Mouse (Mus musculus): ENCODE measurements at regions not wholly inside any gene's neighbourhood (a gene's known extent, or its start where the extent isn't known, plus 50 kb on each side); places are given as distances from the start of the nearest gene placed in this dataset.

- 83% methylated on average over 1 of the region's 1 CpGs for WGBS
- H3K36me3 ChIP-seq (ENCODE audit: control insufficient read depth, insufficient read depth, low read length) = no peaks in the 10 kb centered on the region
- no peak for ATAC-seq (ENCODE audit: insufficient number of reproducible peaks, low FRiP score, low TSS enrichment, low read depth)
- DNase-seq (ENCODE audit: low spot score) = no peak
- H3K27ac ChIP-seq (replicated peaks; ENCODE audit: low read depth, low read length) = no peak overlapping the region
- H3K9ac ChIP-seq (ENCODE audit: low read length) = no peak overlapping the region
- no peaks in the 10 kb centered on the region for H3K27me3 ChIP-seq (ENCODE audit: control insufficient read depth, insufficient read depth, low read length)
- no peak overlapping the region for H3K4me2 ChIP-seq (ENCODE audit: low read depth, severe bottlenecking)
- H3K9me3 ChIP-seq (ENCODE audit: control insufficient read depth, low read length) = no peaks in the 10 kb centered on the region
- H3K4me1 ChIP-seq (ENCODE audit: control insufficient read depth, insufficient read depth, low read length) = no peaks in the 10 kb centered on the region
- no peak overlapping the region for H3K4me3 ChIP-seq (ENCODE audit: low read depth, low read length)
Measured at GRCm38 (mm10) chr12:36748345-36748744, 360.0 kb upstream of the Meox2 start.

- 88% methylated on average over 4 of the region's 4 CpGs for WGBS
- Histone ChIP-seq H3K9me3 (ENCODE audit: control insufficient read depth, low read length) (no peaks in the 10 kb centered on the region), H3K4me2 (ENCODE audit: low read depth, severe bottlenecking) (no peak overlapping the region), H3K36me3 (ENCODE audit: control insufficient read depth, insufficient read depth, low read length) (no peaks in the 10 kb centered on the region), H3K27ac (replicated peaks; ENCODE audit: low read depth, low read length) (no peak overlapping the region), H3K27me3 (ENCODE audit: control insufficient read depth, insufficient read depth, low read length) (no peaks in the 10 kb centered on the region), H3K9ac (ENCODE audit: low read length) (no peak overlapping the region), H3K4me3 (ENCODE audit: low read depth, low read length) (no peak overlapping the region), H3K4me1 (ENCODE audit: control insufficient read depth, insufficient read depth, low read length) (no peaks in the 10 kb centered on the region)
- DNase-seq (ENCODE audit: low spot score) (no peak), ATAC-seq (ENCODE audit: insufficient number of reproducible peaks, low FRiP score, low TSS enrichment, low read depth) (no peak)
Measured at GRCm38 (mm10) chr12:36765315-36766058, 342.9 kb upstream of the Meox2 start.

- 59% methylated on average over 1 of the region's 1 CpGs for WGBS
- Histone ChIP-seq H3K4me2 (ENCODE audit: low read depth, severe bottlenecking) (no peak overlapping the region), H3K4me1 (ENCODE audit: control insufficient read depth, insufficient read depth, low read length) (no peaks in the 10 kb centered on the region), H3K27ac (replicated peaks; ENCODE audit: low read depth, low read length) (no peak overlapping the region), H3K9me3 (ENCODE audit: control insufficient read depth, low read length) (no peaks in the 10 kb centered on the region), H3K27me3 (ENCODE audit: control insufficient read depth, insufficient read depth, low read length) (no peaks in the 10 kb centered on the region), H3K36me3 (ENCODE audit: control insufficient read depth, insufficient read depth, low read length) (no peaks in the 10 kb centered on the region), H3K4me3 (ENCODE audit: low read depth, low read length) (no peak overlapping the region), H3K9ac (ENCODE audit: low read length) (no peak overlapping the region)
- ATAC-seq (ENCODE audit: insufficient number of reproducible peaks, low FRiP score, low TSS enrichment, low read depth) = no peak
- no peak for DNase-seq (ENCODE audit: low spot score)
Measured at GRCm38 (mm10) chr12:36766167-36766566, 342.2 kb upstream of the Meox2 start.

GRCm38 (mm10) chr12:36780761-36781160 is 327.6 kb upstream of the Meox2 start:
- 93% methylated on average over 7 of the region's 7 CpGs for WGBS
- ATAC-seq (ENCODE audit: insufficient number of reproducible peaks, low FRiP score, low TSS enrichment, low read depth) (no peak), DNase-seq (ENCODE audit: low spot score) (no peak)
- H3K27me3 ChIP-seq (ENCODE audit: control insufficient read depth, insufficient read depth, low read length) = no peaks in the 10 kb centered on the region
- no peak overlapping the region for H3K9ac ChIP-seq (ENCODE audit: low read length)
- no peaks in the 10 kb centered on the region for H3K36me3 ChIP-seq (ENCODE audit: control insufficient read depth, insufficient read depth, low read length)
- no peak overlapping the region for H3K27ac ChIP-seq (replicated peaks; ENCODE audit: low read depth, low read length)
- H3K9me3 ChIP-seq (ENCODE audit: control insufficient read depth, low read length) = no peaks in the 10 kb centered on the region
- no peak overlapping the region for H3K4me2 ChIP-seq (ENCODE audit: low read depth, severe bottlenecking)
- H3K4me1 ChIP-seq (ENCODE audit: control insufficient read depth, insufficient read depth, low read length) = no peaks in the 10 kb centered on the region
- H3K4me3 ChIP-seq (ENCODE audit: low read depth, low read length) = no peak overlapping the region

- H3K4me3 ChIP-seq (ENCODE audit: low read depth, low read length) = no peak overlapping the region
- H3K4me2 ChIP-seq (ENCODE audit: low read depth, severe bottlenecking) = no peak overlapping the region
- H3K36me3 ChIP-seq (ENCODE audit: control insufficient read depth, insufficient read depth, low read length) = no peaks in the 10 kb centered on the region
- H3K9me3 ChIP-seq (ENCODE audit: control insufficient read depth, low read length) = no peaks in the 10 kb centered on the region
- H3K9ac ChIP-seq (ENCODE audit: low read length) = no peak overlapping the region
- peak overlapping the region; percentile 62; the same call in 1 of the 2 replicates for H3K27ac ChIP-seq (replicated peaks; ENCODE audit: low read depth, low read length)
- H3K4me1 ChIP-seq (ENCODE audit: control insufficient read depth, insufficient read depth, low read length) = peaks cover 11% of the 10 kb centered on the region; the same call in 1 of the 2 replicates
- 35% methylated on average over 2 of the region's 2 CpGs for WGBS
- DNase-seq (ENCODE audit: low spot score) (peak; percentile 37), ATAC-seq (ENCODE audit: insufficient number of reproducible peaks, low FRiP score, low TSS enrichment, low read depth) (no peak)
- H3K27me3 ChIP-seq (ENCODE audit: control insufficient read depth, insufficient read depth, low read length) = no peaks in the 10 kb centered on the region
Measured at GRCm38 (mm10) chr12:36790866-36791265, 317.5 kb upstream of the Meox2 start.

GRCm38 (mm10) chr12:36791430-36791829 is 316.9 kb upstream of the Meox2 start:
- no peak overlapping the region for H3K4me2 ChIP-seq (ENCODE audit: low read depth, severe bottlenecking)
- H3K27ac ChIP-seq (replicated peaks; ENCODE audit: low read depth, low read length) = peak overlapping the region; percentile 62; the same call in 1 of the 2 replicates
- H3K4me3 ChIP-seq (ENCODE audit: low read depth, low read length) = no peak overlapping the region
- H3K36me3 ChIP-seq (ENCODE audit: control insufficient read depth, insufficient read depth, low read length) = no peaks in the 10 kb centered on the region
- no peak overlapping the region for H3K9ac ChIP-seq (ENCODE audit: low read length)
- no peaks in the 10 kb centered on the region for H3K9me3 ChIP-seq (ENCODE audit: control insufficient read depth, low read length)
- ATAC-seq (ENCODE audit: insufficient number of reproducible peaks, low FRiP score, low TSS enrichment, low read depth) (peak; percentile 58), DNase-seq (ENCODE audit: low spot score) (peak; percentile 53)
- no peaks in the 10 kb centered on the region for H3K27me3 ChIP-seq (ENCODE audit: control insufficient read depth, insufficient read depth, low read length)
- H3K4me1 ChIP-seq (ENCODE audit: control insufficient read depth, insufficient read depth, low read length) = peaks cover 11% of the 10 kb centered on the region; the same call in 1 of the 2 replicates
- 20% methylated on average over 3 of the region's 3 CpGs for WGBS

- ATAC-seq (ENCODE audit: insufficient number of reproducible peaks, low FRiP score, low TSS enrichment, low read depth) = no peak
- Histone ChIP-seq H3K36me3 (ENCODE audit: control insufficient read depth, insufficient read depth, low read length) (no peaks in the 10 kb centered on the region), H3K4me3 (ENCODE audit: low read depth, low read length) (no peak overlapping the region), H3K27me3 (ENCODE audit: control insufficient read depth, insufficient read depth, low read length) (no peaks in the 10 kb centered on the region), H3K27ac (replicated peaks; ENCODE audit: low read depth, low read length) (no peak overlapping the region), H3K4me2 (ENCODE audit: low read depth, severe bottlenecking) (no peak overlapping the region), H3K4me1 (ENCODE audit: control insufficient read depth, insufficient read depth, low read length) (peaks cover 11% of the 10 kb centered on the region; the same call in 1 of the 2 replicates), H3K9me3 (ENCODE audit: control insufficient read depth, low read length) (no peaks in the 10 kb centered on the region), H3K9ac (ENCODE audit: low read length) (no peak overlapping the region)
- DNase-seq (ENCODE audit: low spot score) = peak; percentile 42
- WGBS = 42% methylated on average over 3 of the region's 3 CpGs
Measured at GRCm38 (mm10) chr12:36792205-36792604, 316.1 kb upstream of the Meox2 start.

GRCm38 (mm10) chr12:36793799-36794198 is 314.5 kb upstream of the Meox2 start:
- ATAC-seq (ENCODE audit: insufficient number of reproducible peaks, low FRiP score, low TSS enrichment, low read depth) (peak; percentile 89), DNase-seq (ENCODE audit: low spot score) (peak; percentile 78)
- no peak overlapping the region for H3K4me3 ChIP-seq (ENCODE audit: low read depth, low read length)
- peaks cover 11% of the 10 kb centered on the region; the same call in 1 of the 2 replicates for H3K4me1 ChIP-seq (ENCODE audit: control insufficient read depth, insufficient read depth, low read length)
- no peaks in the 10 kb centered on the region for H3K9me3 ChIP-seq (ENCODE audit: control insufficient read depth, low read length)
- H3K27ac ChIP-seq (replicated peaks; ENCODE audit: low read depth, low read length) = peak overlapping the region; percentile 18; the same call in 1 of the 2 replicates
- 4% methylated on average over 2 of the region's 2 CpGs for WGBS
- H3K4me2 ChIP-seq (ENCODE audit: low read depth, severe bottlenecking) = no peak overlapping the region
- no peaks in the 10 kb centered on the region for H3K36me3 ChIP-seq (ENCODE audit: control insufficient read depth, insufficient read depth, low read length)
- no peak overlapping the region for H3K9ac ChIP-seq (ENCODE audit: low read length)
- no peaks in the 10 kb centered on the region for H3K27me3 ChIP-seq (ENCODE audit: control insufficient read depth, insufficient read depth, low read length)

All from limb, embryonic 11.5 days (tissue).